Mouse (Mus musculus): Measurements from ENCODE around the gene Ly6g6e. TPM values are rescaled to one million over a fixed set of nuclear protein-coding genes. Genes with fewer than 3 reads are reported as not detected.

Ly6g6e gene
- polyA plus RNA-seq, 1 experiment from 2014 or later = 0.76 TPM

GRCm38 (mm10) chr17:35044904-35045806 lies 31.5 kb upstream of the Ly6g6e start:
- no peak for DNase-seq (ENCODE audit: low spot score)
- no peaks in the 10 kb centered on the region for H3K27me3 ChIP-seq (ENCODE audit: insufficient read depth, poor library complexity, severe bottlenecking)
- H3K4me1 ChIP-seq (replicated peaks) = peaks cover 56% of the 10 kb centered on the region
- peak overlapping the region; percentile 67 for H3K4me3 ChIP-seq
- 90% methylated on average over 7 of the region's 7 CpGs for WGBS
- H3K27ac ChIP-seq = peak overlapping the region; percentile 98
- no peaks in the 10 kb centered on the region for H3K9me3 ChIP-seq
- H3K36me3 ChIP-seq = no peaks in the 10 kb centered on the region

- peak; percentile 26 for DNase-seq (ENCODE audit: low spot score)
- H3K4me1 ChIP-seq (replicated peaks) = peaks cover 62% of the 10 kb centered on the region
- H3K4me3 ChIP-seq = peak overlapping the region; percentile 67
- H3K36me3 ChIP-seq = no peaks in the 10 kb centered on the region
- H3K27ac ChIP-seq = peak overlapping the region; percentile 98
- WGBS = 6% methylated on average over 48 of the region's 48 CpGs
- H3K9me3 ChIP-seq = no peaks in the 10 kb centered on the region
- no peaks in the 10 kb centered on the region for H3K27me3 ChIP-seq (ENCODE audit: insufficient read depth, poor library complexity, severe bottlenecking)
Observed at GRCm38 (mm10) chr17:35045807-35046680, 30.7 kb upstream of the Ly6g6e start.

- WGBS = 3% methylated on average over 33 of the region's 33 CpGs
- Histone ChIP-seq H3K36me3 (no peaks in the 10 kb centered on the region), H3K4me3 (peak within 1 kb of the TSS; percentile 67), H3K9me3 (no peaks in the 10 kb centered on the region), H3K27me3 (ENCODE audit: insufficient read depth, poor library complexity, severe bottlenecking) (no peaks in the 10 kb centered on the region), H3K27ac (peak within 1 kb of the TSS; percentile 98), H3K4me1 (replicated peaks) (peaks cover 69% of the 10 kb centered on the region)
- peak; percentile 100 for DNase-seq (ENCODE audit: low spot score)
Observed at GRCm38 (mm10) chr17:35046681-35047455, 29.8 kb upstream of the Ly6g6e start, which contains the start of gene Msh5. Gene Msh5, minus strand, starts transcription at chr17:35046745.

DNA sequence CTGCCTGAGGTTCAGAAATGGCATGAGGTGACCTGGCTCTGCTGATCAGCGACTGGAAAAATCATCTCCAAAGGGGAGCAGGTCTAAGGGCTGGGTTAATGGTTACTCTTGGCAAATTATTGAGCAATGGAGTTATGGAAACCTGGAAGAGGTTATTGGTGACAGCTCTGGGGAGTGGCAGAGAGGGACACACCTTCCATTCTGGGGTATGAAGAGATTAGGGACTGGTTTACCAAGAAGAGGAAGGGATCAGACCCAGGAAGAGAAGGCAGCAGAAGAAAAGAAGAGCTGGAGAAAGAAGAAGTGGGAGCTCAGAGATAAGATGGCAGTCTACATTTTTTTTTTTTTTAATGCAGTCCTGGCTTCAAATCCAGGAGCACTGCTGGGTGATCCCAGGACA lies 29.0 kb upstream of the Ly6g6e start:
- H3K27me3 ChIP-seq (ENCODE audit: insufficient read depth, poor library complexity, severe bottlenecking) = no peaks in the 10 kb centered on the region
- H3K4me3 ChIP-seq = peak overlapping the region; percentile 25; the same call in 1 of the 2 replicates
- no peak for DNase-seq (ENCODE audit: low spot score)
- H3K36me3 ChIP-seq = peaks cover 7% of the 10 kb centered on the region
- H3K27ac ChIP-seq = peak overlapping the region; percentile 98
- peaks cover 77% of the 10 kb centered on the region for H3K4me1 ChIP-seq (replicated peaks)
- WGBS = 50% methylated on average over 1 of the region's 1 CpGs
- no peaks in the 10 kb centered on the region for H3K9me3 ChIP-seq

- WGBS = 37% methylated on average over 11 of the region's 11 CpGs
- peaks cover 14% of the 10 kb centered on the region for H3K36me3 ChIP-seq
- DNase-seq (ENCODE audit: low spot score) = no peak
- peak overlapping the region; percentile 98 for H3K27ac ChIP-seq
- H3K9me3 ChIP-seq = no peaks in the 10 kb centered on the region
- H3K4me1 ChIP-seq (replicated peaks) = peaks cover 81% of the 10 kb centered on the region
- peak overlapping the region; percentile 25; the same call in 1 of the 2 replicates for H3K4me3 ChIP-seq
- no peaks in the 10 kb centered on the region for H3K27me3 ChIP-seq (ENCODE audit: insufficient read depth, poor library complexity, severe bottlenecking)
Observed at GRCm38 (mm10) chr17:35048149-35048931, 28.4 kb upstream of the Ly6g6e start.

DNA sequence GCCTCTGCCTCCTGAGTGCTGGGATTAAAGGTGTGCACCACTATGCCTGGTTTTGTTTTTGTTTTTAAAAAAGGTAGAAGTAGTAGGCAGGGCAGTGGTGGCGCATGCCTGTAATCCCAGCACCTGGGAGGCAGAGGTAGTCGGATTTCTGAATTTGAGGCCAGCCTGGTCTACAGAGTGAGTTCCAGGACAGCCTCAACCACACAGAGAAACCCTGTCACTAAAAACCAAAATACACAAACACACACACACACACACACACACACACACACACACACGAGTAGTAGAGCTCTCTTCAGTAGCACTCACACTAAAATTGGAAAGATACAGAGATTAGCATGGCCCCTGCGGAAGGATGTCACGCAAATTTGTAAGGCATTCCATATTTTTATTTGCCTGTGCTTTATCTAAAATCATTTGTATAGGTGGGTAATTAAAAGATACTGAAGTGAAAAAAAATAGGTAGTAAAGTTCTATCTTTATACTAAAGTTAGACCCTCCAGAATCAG lies 27.7 kb upstream of the Ly6g6e start:
- Histone ChIP-seq H3K9me3 (0 out of 2 replicates have a peak, but pooled peaks cover under 1% of the 10 kb centered on the region), H3K27me3 (ENCODE audit: insufficient read depth, poor library complexity, severe bottlenecking) (no peaks in the 10 kb centered on the region), H3K36me3 (peaks cover 20% of the 10 kb centered on the region), H3K27ac (peak overlapping the region; percentile 97), H3K4me3 (peak overlapping the region; percentile 76), H3K4me1 (replicated peaks) (peaks cover 81% of the 10 kb centered on the region)
- WGBS = 72% methylated on average over 5 of the region's 5 CpGs
- DNase-seq (ENCODE audit: low spot score) = no peak

DNA sequence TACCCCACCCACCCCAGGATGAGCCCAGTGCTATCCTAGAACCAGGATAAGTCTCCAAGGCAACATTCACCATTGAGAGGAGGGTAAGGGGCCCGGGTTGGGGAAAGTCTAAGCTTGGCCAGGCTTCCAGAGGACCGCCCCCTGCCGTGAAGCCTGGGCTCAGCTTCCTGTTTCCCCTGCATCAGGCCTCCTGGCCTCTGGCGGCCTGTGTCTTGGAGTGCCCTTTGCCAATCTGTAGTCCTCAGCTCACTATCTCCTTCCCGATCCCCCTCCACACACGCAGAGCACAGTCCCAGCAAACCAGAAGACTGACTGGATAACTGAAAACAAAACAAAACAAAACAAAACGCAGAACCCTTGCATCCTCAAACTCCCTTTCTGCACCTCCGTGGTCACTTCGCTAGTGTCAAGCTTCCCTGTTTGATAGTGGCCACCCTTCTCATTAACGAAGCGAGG lies 27.1 kb upstream of the Ly6g6e start, which contains the start of gene Clic1:
Gene Clic1, plus strand, starts transcription at position 406 of the 456 bp plus-strand sequence.
- H3K9me3 ChIP-seq = 0 out of 2 replicates have a peak, but pooled peaks cover 5% of the 10 kb centered on the region

GRCm38 (mm10) chr17:35050126-35050750 lies 26.5 kb upstream of the Ly6g6e start:
- Histone ChIP-seq H3K27me3 (ENCODE audit: insufficient read depth, poor library complexity, severe bottlenecking) (no peaks in the 10 kb centered on the region), H3K4me1 (replicated peaks) (peaks cover 74% of the 10 kb centered on the region), H3K9me3 (0 out of 2 replicates have a peak, but pooled peaks cover 5% of the 10 kb centered on the region), H3K4me3 (peak overlapping the region; percentile 76), H3K27ac (peak overlapping the region; percentile 97), H3K36me3 (peaks cover 33% of the 10 kb centered on the region)
- peak; percentile 76 for DNase-seq (ENCODE audit: low spot score)
- WGBS = under 1% methylated on average over 27 of the region's 27 CpGs

More for the DNA sequence above, 27.1 kb upstream of the Ly6g6e start, which contains the start of gene Clic1:
- WGBS = 2% methylated on average over 11 of the region's 11 CpGs
- Histone ChIP-seq H3K27me3 (ENCODE audit: insufficient read depth, poor library complexity, severe bottlenecking) (no peaks in the 10 kb centered on the region), H3K4me1 (replicated peaks) (peaks cover 80% of the 10 kb centered on the region), H3K4me3 (peak within 1 kb of the TSS; percentile 76), H3K36me3 (peaks cover 26% of the 10 kb centered on the region), H3K27ac (peak within 1 kb of the TSS; percentile 97)
- peak; percentile 84 for DNase-seq (ENCODE audit: low spot score)

DNA sequence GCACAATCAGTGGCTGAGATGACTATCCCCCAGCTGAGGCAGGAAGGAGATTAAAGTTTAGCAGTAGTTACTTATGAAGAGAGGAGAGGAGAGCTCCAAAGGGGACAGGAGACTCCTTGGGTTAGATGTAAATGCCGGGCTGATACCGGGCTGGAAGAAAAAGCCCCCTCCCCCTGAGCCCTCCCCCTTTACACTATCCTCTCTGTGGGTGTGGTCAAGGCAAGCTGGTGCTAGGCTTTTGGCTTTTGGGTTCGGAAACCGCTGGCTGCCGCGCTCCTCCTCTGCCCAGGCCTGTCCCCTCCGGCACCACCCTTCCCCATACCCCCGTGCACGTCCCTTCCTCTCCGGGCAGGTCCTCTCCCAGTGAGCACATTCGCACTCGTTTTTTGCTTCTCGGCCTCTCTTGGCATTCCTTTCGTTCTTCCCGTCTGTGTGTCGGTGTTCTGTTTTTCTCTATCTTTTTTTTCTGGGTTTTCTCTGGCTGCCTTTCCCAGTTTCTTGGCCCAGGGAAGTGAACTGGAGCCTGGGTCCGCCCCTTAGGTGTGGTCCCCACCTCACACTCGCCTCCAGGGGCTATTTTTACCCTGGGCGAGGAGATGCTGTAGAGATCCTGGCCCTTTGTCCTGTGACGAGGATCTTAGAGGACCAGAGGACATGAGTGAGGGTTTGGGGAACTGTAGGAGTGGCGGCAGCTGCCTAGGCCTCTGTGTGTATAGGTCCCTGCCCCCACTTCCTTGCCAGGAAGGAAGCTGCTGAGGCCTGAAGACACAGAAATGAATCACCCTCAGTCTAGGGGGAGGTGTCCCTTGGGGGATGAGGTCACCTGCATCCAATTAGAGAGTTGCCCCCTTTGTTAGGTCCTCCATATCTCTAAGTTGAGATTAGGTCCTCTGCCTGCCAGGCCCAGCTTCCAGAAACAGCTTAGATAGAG lies 25.3 kb upstream of the Ly6g6e start:
- H3K27me3 ChIP-seq (ENCODE audit: insufficient read depth, poor library complexity, severe bottlenecking) = no peaks in the 10 kb centered on the region
- peaks cover 44% of the 10 kb centered on the region for H3K36me3 ChIP-seq
- 0 out of 2 replicates have a peak, but pooled peaks cover 5% of the 10 kb centered on the region for H3K9me3 ChIP-seq
- peak; percentile 76 for DNase-seq (ENCODE audit: low spot score)
- peaks cover 62% of the 10 kb centered on the region for H3K4me1 ChIP-seq (replicated peaks)
- H3K27ac ChIP-seq = peak overlapping the region; percentile 97
- H3K4me3 ChIP-seq = peak overlapping the region; percentile 76
- WGBS = 2% methylated on average over 21 of the region's 21 CpGs

DNA sequence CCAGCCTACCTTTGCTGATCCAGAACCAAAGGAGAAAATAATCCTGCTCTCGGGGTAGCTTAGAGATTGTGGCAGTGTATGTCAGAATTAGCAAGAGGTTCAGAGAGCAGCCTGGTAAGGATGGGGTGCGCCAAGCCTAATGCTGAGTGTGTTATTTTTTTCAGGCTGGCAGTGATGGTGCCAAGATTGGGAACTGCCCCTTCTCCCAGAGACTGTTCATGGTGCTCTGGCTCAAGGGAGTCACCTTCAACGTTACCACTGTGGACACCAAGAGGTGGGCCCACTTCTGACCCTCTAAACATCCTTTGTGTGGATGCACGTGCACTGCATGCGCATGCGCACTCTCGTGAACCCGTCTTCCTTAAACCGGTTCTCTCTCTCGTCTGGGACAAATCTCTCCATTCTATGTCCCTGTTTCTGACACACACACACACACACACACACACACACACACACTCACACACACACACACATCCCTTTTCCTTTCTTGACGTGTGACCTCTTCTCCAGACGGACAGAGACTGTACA lies 24.4 kb upstream of the Ly6g6e start:
- H3K9me3 ChIP-seq = 0 out of 2 replicates have a peak, but pooled peaks cover 5% of the 10 kb centered on the region
- H3K4me3 ChIP-seq = peak overlapping the region; percentile 76
- peaks cover 52% of the 10 kb centered on the region for H3K36me3 ChIP-seq
- no peaks in the 10 kb centered on the region for H3K27me3 ChIP-seq (ENCODE audit: insufficient read depth, poor library complexity, severe bottlenecking)
- WGBS = 81% methylated on average over 12 of the region's 12 CpGs
- H3K27ac ChIP-seq = peak overlapping the region; percentile 97
- H3K4me1 ChIP-seq (replicated peaks) = peaks cover 53% of the 10 kb centered on the region
- DNase-seq (ENCODE audit: low spot score) = no peak
